Mouse (Mus musculus) ovary, postnatal 14 days (tissue): ENCODE results near the gene Nt5c2.

ENCODE experiments used
- DNase-seq: peaks from one replicate; pipeline ENCODE4 v3.0.0; 2022; ENCODE audit warnings: low spot score

Gene Nt5c2

GRCm38 (mm10) chr19:46966330-46966729 lies 48.6 kb downstream of the Nt5c2 start:
- DNase-seq: no peak

DNA sequence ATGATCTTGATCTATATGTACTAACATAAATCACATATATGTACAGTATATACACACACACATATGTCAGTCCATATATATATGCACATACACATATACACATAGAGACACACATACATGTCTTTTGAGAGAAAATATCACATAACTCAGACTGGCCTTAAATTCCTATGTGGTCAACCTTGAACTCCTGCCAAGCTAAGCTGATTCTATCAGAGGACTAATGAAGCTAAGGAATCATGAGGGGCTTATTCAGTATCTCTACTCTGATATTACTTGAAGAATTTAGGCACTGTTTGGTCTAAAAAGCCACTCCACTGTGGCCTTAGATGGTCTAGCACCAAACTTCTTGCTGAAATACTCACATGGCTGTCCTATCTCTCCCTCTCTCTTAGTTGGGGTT lies 49.5 kb downstream of the Nt5c2 start:
- no peak for DNase-seq

GRCm38 (mm10) chr19:46964353-46964752 lies 50.6 kb downstream of the Nt5c2 start:
- no peak for DNase-seq

GRCm38 (mm10) chr19:46963440-46963839 lies 51.5 kb downstream of the Nt5c2 start:
- no peak for DNase-seq

GRCm38 (mm10) chr19:46962841-46963240 lies 52.1 kb downstream of the Nt5c2 start:
- no peak for DNase-seq

GRCm38 (mm10) chr19:46962171-46962772 lies 52.7 kb downstream of the Nt5c2 start:
- DNase-seq: peak; percentile 71

- DNase-seq: peak; percentile 68
Observed at GRCm38 (mm10) chr19:46961652-46962051, 53.3 kb downstream of the Nt5c2 start.

DNA sequence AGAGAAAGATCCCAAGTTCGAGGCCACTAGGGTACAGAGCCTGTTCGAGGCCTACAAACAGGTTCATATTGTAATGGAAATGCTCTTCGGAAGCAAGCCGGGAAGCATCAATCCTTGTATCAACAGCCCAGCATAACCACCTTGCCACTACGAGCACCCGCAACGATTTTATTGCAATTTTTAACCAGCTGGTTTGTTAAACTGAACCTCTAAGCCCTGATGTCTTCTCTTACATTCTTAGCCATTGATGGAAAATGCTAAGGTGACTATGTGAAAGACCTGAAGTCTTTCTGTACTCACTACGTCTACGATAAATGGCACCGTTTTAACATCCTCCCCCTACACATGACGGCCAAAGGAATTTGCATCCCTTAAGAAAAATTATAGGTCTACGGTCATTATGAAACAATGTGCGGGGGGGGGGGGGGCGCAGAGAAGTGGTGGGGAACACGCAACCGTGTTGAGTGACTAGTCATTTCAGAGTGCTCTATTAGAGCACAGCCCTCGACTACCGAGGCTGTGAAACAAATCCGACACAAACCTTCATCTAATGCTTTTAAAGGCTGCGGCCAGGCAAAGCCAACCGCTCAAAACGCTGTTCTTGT lies 53.8 kb downstream of the Nt5c2 start:
- no peak for DNase-seq

GRCm38 (mm10) chr19:46960101-46961046 lies 54.6 kb downstream of the Nt5c2 start:
- DNase-seq: no peak

GRCm38 (mm10) chr19:46959536-46959935 lies 55.4 kb downstream of the Nt5c2 start:
- DNase-seq: no peak

GRCm38 (mm10) chr19:46958566-46958965 lies 56.4 kb downstream of the Nt5c2 start:
- DNase-seq: no peak

DNA sequence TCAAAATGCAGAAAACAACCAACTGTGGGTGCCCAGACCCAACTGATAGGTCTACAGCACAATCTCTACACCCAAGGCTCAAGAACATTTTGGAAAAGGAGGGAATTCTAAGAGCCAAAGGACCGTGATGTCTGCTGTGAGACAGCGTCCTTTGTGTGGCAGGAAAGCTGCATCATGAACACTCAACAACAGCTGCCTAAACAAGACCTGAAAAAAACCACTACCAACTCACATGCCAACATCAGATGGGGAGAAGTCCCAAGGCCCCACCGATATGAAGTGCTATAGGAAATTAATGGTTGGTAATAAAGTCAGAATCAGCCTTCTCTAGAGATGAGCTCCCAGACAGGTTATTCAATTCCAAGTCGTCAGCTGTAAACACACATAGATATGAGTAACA lies 57.0 kb downstream of the Nt5c2 start:
- DNase-seq: no peak

GRCm38 (mm10) chr19:46957001-46957400 lies 58.0 kb downstream of the Nt5c2 start:
- no peak for DNase-seq

GRCm38 (mm10) chr19:46956410-46956809 lies 58.5 kb downstream of the Nt5c2 start:
- no peak for DNase-seq

- no peak for DNase-seq
Observed at GRCm38 (mm10) chr19:46955630-46956029, 59.3 kb downstream of the Nt5c2 start.

- no peak for DNase-seq
Observed at GRCm38 (mm10) chr19:46953536-46953935, 61.4 kb downstream of the Nt5c2 start.

DNA sequence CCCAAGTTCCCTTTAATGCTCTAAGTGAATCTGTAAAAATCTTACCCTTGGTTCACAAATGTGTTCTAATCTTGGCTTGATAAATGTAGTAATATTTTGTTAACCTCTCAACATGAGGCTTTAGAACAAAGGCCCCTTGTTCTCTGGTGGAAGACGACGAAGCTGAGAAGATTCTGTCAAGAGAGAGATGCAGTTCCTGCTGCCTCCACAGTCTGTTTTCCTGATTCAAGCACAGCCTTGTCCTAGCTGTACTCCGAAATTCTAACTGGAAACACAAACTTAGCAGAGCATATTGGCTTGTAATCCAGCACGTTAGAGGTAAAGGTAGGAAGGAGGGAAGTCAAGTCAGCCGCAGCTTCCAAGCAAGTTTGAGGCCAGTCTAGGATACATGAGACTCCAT lies 62.0 kb downstream of the Nt5c2 start:
- no peak for DNase-seq

DNA sequence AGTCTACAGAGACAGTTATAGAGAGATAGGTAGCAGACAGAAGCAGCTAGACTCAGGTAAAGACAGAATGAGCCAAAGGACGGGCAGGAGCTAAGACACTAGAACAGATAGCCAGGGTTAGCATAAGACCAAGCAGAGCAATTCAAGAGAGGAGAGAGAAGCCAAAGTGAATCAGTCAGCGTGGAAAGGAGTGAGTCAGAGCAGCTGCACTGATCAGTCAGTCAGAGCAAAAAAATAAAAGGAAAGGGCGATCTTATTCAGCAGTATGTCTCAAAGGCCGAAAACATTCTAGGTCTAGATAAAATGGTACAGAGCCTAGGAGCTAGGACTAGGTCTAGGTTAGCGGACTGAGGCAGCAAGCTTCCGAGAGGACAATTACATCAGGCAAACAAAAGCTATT lies 70.6 kb downstream of the Nt5c2 start:
- no peak for DNase-seq

DNA sequence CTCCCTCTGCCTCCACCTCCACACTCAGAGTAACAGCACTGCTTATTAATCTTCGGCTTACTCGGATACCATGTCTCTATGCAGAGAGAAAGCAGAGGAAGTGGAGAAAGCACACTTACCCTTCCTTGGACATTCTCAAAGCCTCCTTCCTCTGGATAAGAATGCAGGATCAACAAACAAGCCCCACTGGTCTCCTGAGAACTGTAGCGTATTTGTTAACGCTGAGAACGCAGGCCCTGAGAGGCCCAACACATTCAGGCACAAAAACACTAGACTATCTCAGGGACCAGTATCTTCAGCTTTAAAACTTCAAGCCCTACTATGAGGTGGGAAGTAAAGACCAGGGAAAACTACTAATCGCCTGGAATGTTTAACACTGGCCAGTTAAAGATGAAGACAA lies 77.8 kb downstream of the Nt5c2 start:
- no peak for DNase-seq

DNA sequence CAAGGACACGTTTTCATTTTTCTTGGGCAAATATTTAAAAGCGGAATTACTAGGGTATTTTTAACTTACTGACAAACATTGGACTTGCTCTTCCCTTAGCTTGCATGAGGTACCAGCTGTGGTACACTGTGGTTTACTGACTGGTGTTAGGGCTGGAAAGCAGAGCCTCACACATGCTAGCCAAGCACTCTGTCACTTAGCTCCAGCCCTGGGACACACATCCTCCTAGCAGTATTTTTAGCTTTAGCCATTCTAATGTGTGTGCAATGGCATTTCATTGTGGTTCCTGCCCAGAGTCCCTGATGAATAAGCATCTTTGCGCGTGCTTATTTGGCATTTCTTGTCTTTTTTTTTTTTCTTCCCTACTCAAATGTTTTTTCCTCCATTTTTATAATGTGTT lies 80.9 kb downstream of the Nt5c2 start:
- DNase-seq: no peak

- no peak for DNase-seq
Observed at GRCm38 (mm10) chr19:46932608-46933007, 82.3 kb downstream of the Nt5c2 start.

DNA sequence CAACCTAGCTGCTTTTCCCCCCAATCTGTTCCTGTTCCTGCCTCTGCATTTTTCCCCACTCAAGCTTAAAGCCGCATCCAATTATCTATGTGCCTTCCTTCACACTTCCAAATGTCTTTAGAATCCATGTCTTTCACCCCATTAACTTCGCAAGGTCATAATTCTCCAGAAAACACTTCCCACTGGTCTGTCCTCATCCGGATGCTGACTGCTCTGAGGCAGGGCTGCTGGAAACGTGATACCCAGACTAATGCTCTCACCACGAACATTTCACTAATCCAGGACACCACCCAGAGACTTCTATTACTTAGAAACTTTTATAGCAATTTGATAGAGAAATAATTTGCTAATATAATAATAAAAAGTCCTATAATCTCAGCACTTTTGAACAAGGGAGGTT lies 84.9 kb downstream of the Nt5c2 start:
- DNase-seq: no peak

DNA sequence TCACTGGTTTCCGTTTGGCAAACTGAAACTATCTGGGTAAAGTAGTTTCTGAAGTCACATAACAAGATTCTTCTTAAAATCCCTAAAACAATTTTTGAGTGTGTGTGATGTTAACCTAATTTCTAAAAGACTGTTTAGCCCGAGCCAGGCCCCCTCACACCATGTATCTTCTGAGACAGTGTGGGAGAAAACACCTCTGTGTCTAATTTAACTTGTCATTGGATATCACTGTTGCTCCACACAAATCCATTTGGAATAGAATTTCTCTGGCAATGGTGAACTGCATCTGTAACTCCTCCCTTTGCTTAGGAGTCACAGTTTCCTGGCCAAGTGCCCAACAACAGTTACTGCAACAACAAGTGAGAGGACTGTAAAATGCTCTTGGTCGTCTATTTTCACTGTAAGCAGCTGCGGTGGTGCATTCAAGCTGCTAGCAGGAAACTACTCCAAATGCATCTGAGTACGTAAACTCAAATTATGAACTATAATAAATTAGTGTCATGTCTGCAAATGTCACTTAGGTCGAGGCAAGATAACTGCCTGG lies 85.8 kb downstream of the Nt5c2 start:
- DNase-seq: peak; percentile 66
